Mouse (Mus musculus) intestine, embryonic 15.5 days (tissue): ENCODE measurements at regions not wholly inside any gene's neighbourhood (a gene's known extent, or its start where the extent isn't known, plus 50 kb on each side); places are given as distances from the start of the nearest gene placed in this dataset.
A peak's percentile ranks its signal among the peaks of the same experiment; 100 is the strongest.

Experiments used
- ATAC-seq: fragments of 200-750 bp; cut with Nextera tagmentation; 2 replicates; pipeline ENCODE4 v1.8.0; 2017; ENCODE audit warnings: moderate TSS enrichment, moderate library complexity
- H3K27ac ChIP-seq: fragments of 300-500 bp; sonication (generic); 2 replicates; pipeline ENCODE4 v1.5.1; 2015; ENCODE audit warnings: mild to moderate bottlenecking, inconsistent platforms
- H3K27me3 ChIP-seq: fragments of 300-500 bp; sonication (generic); replicated peaks from 2 replicates; pipeline ENCODE4 v1.6.1; 2015; ENCODE audit warnings: inconsistent platforms
- H3K36me3 ChIP-seq: fragments of 300-500 bp; sonication (generic); 2 replicates; pipeline ENCODE4 v1.6.1; 2015; ENCODE audit warnings: inconsistent platforms
- H3K4me1 ChIP-seq: fragments of 300-500 bp; sonication (generic); replicated peaks from 2 replicates; pipeline ENCODE4 v1.6.1; 2015; ENCODE audit warnings: inconsistent platforms
- H3K4me2 ChIP-seq: fragments of 300-500 bp; sonication (generic); replicated peaks from 2 replicates; pipeline ENCODE4 v1.6.1; 2015; ENCODE audit warnings: mild to moderate bottlenecking, inconsistent platforms
- H3K4me3 ChIP-seq: fragments of 300-500 bp; sonication (generic); replicated peaks from 2 replicates; pipeline ENCODE4 v1.5.1; 2015; ENCODE audit warnings: inconsistent platforms
- H3K9ac ChIP-seq: fragments of 300-500 bp; sonication (generic); 2 replicates; pipeline ENCODE4 v1.6.1; 2015; ENCODE audit warnings: inconsistent platforms
- H3K9me3 ChIP-seq: fragments of 300-500 bp; sonication (generic); 2 replicates; pipeline ENCODE4 v1.6.1; 2016; ENCODE audit warnings: inconsistent platforms
- WGBS: fragments of 180-500 bp; shearing (Covaris S2); methylation state at CpG from one replicate; pipeline ENCODE4 v1.1.7; 2015; 5-methylcytosine and 5-hydroxymethylcytosine counted together

- H3K4me3 ChIP-seq, result no peak overlapping the region
- no peak overlapping the region for H3K4me2 ChIP-seq
- peak; percentile 59; the same call in 1 of the 2 replicates for ATAC-seq
- no peak overlapping the region for H3K27ac ChIP-seq
- no peaks in the 10 kb centered on the region for H3K4me1 ChIP-seq
- H3K9ac ChIP-seq, result no peak overlapping the region
- no peaks in the 10 kb centered on the region for H3K36me3 ChIP-seq
- H3K9me3 ChIP-seq, result no peaks in the 10 kb centered on the region
- no peaks in the 10 kb centered on the region for H3K27me3 ChIP-seq
- WGBS, result 61% methylated on average over 5 of the region's 5 CpGs
These were observed 411.6 kb upstream of the Tbx3 start for GRCm38 (mm10) chr5:119258831-119259230.

- Histone ChIP-seq H3K4me2 (no peak overlapping the region), H3K4me1 (no peaks in the 10 kb centered on the region), H3K4me3 (no peak overlapping the region), H3K9me3 (no peaks in the 10 kb centered on the region), H3K27ac (peak overlapping the region; percentile 36; the same call in 1 of the 2 replicates), H3K9ac (no peak overlapping the region), H3K36me3 (no peaks in the 10 kb centered on the region), H3K27me3 (no peaks in the 10 kb centered on the region)
- ATAC-seq, result no peak
- WGBS, result 67% methylated on average over 20 of the region's 20 CpGs
These were observed 405.1 kb upstream of the Tbx3 start for GRCm38 (mm10) chr5:119265149-119265890.

DNA sequence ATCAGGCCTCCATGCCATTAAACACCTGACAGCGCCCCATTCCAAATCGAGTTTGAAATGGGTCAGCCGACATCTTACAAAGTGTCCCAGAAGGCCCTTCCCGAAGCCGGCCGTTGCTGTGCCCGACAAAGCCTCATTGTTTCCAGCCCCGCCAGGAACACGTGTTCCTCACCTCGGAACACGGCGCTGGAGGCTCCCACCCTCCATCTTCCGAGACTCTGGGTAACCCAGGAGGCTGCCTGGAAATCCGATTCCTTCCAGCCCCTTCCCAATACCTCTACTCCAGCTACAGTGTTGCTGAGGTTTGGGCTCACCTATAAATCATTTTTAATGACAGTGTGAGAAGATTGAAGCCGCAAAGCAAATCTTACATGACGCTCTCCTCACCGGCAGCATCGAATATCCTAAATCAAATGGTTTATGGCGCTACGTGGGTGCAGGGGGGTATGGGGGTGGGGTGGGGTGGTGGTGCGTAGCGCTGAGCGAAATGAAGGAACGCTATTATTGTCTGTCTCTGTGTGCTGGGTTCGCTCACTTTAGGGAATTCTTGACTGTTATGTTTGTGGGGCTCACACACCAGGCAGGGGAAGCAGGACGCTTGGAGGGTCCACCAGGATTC is 399.1 kb upstream of the Tbx3 start:
- Histone ChIP-seq H3K27me3 (no peaks in the 10 kb centered on the region), H3K4me2 (no peak overlapping the region)
- no peak for ATAC-seq

GRCm38 (mm10) chr5:119273203-119273602 is 397.3 kb upstream of the Tbx3 start:
- 74% methylated on average over 7 of the region's 7 CpGs for WGBS
- H3K4me1 ChIP-seq, result no peaks in the 10 kb centered on the region
- no peak overlapping the region for H3K4me3 ChIP-seq
- no peak overlapping the region for H3K9ac ChIP-seq
- ATAC-seq, result no peak
- no peak overlapping the region for H3K4me2 ChIP-seq
- H3K9me3 ChIP-seq, result no peaks in the 10 kb centered on the region
- H3K36me3 ChIP-seq, result no peaks in the 10 kb centered on the region
- H3K27me3 ChIP-seq, result no peaks in the 10 kb centered on the region
- no peak overlapping the region for H3K27ac ChIP-seq

More for the DNA sequence above, 399.1 kb upstream of the Tbx3 start:
- 80% methylated on average over 26 of the region's 26 CpGs for WGBS
- Histone ChIP-seq H3K9me3 (no peaks in the 10 kb centered on the region), H3K4me3 (no peak overlapping the region), H3K4me1 (no peaks in the 10 kb centered on the region), H3K27ac (no peak overlapping the region), H3K9ac (no peak overlapping the region), H3K36me3 (no peaks in the 10 kb centered on the region)

DNA sequence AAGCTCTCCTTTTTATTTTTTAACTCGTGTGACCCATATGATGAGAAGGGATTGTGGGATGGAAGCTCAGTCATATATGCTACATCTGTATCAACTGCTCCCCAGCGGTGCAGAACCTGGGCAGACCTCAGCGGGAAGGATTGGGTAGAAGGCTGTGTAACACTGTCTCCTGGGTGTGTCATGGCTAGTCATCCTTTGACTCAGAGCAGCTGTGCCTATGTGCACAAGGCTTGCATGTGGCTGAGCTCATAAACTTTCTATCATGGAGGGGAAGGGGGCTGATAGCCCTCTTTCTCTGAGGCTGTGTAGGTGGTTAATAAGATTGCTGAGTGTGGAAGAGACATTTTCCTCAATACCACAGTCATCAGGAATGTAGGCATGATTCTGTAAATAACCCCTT is 396.9 kb upstream of the Tbx3 start:
- Histone ChIP-seq H3K4me1 (no peaks in the 10 kb centered on the region), H3K36me3 (no peaks in the 10 kb centered on the region), H3K27ac (no peak overlapping the region), H3K9me3 (no peaks in the 10 kb centered on the region), H3K27me3 (no peaks in the 10 kb centered on the region), H3K4me3 (no peak overlapping the region), H3K9ac (no peak overlapping the region), H3K4me2 (no peak overlapping the region)
- WGBS, result 83% methylated on average over 3 of the region's 3 CpGs
- no peak for ATAC-seq

DNA sequence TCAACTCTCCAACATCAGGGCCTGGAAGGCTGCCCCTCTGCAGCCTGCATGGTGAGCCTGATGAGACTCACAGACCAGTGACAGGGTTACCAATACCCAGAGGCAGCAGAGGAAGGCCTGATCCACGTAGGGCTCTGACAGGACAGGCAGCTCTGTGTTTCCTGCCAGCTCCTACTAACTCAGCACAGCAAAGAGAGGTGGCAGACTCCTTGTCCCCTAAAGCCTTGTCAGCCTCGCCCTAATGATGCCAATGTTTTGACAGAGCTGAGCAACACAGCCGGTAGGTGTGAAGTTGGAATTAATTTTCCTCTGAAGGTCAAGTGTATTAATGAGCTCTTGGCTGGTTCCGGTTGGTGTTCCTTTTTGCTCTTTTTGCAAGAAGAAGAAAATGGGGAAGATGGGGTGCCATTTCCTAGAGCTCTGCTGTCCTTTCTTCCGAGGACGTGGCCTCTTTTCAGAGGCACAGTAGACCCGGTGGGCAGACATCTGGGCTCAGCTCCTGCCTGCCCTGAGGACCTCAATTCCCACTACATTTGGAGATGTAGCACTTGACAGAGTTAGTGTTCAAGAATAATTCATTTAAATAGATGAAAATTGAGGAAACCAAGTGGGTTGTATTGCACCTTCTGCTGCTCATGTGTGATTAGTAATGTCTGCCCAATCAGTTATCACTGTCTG is 395.5 kb upstream of the Tbx3 start:
- 81% methylated on average over 7 of the region's 7 CpGs for WGBS
- no peaks in the 10 kb centered on the region for H3K36me3 ChIP-seq
- no peak overlapping the region for H3K27ac ChIP-seq
- H3K9ac ChIP-seq, result no peak overlapping the region
- H3K4me2 ChIP-seq, result no peak overlapping the region
- ATAC-seq, result no peak
- no peaks in the 10 kb centered on the region for H3K4me1 ChIP-seq
- no peaks in the 10 kb centered on the region for H3K9me3 ChIP-seq
- no peak overlapping the region for H3K4me3 ChIP-seq
- no peaks in the 10 kb centered on the region for H3K27me3 ChIP-seq

DNA sequence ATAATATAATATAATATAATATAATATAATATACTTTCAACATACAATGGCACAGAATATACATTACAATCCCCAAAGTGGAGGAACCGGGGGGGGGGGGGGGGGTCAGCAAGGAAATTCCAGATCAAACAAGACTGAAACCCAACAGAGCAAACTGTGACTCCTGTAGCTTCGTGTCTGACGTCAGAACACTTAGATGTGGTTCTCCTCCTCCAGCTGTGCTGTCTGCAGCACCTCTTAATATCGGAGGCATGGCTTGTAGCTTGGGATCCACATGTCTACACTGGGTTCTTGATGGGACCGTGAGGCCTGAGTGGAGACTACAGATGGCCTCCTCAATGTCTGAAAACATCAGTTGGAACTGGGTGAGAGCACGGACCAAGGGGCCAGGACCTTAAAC is 390.3 kb upstream of the Tbx3 start:
- H3K9me3 ChIP-seq, result 0 out of 2 replicates have a peak, but pooled peaks cover 5% of the 10 kb centered on the region
- no peaks in the 10 kb centered on the region for H3K36me3 ChIP-seq
- H3K4me3 ChIP-seq, result no peak overlapping the region
- no peak overlapping the region for H3K9ac ChIP-seq
- no peaks in the 10 kb centered on the region for H3K27me3 ChIP-seq
- no peak overlapping the region for H3K27ac ChIP-seq
- H3K4me1 ChIP-seq, result no peaks in the 10 kb centered on the region
- H3K4me2 ChIP-seq, result no peak overlapping the region
- ATAC-seq, result no peak
- WGBS, result 81% methylated on average over 6 of the region's 6 CpGs

GRCm38 (mm10) chr5:119289808-119290207 is 380.7 kb upstream of the Tbx3 start:
- Histone ChIP-seq H3K36me3 (no peaks in the 10 kb centered on the region), H3K9me3 (no peaks in the 10 kb centered on the region), H3K27me3 (no peaks in the 10 kb centered on the region), H3K9ac (no peak overlapping the region), H3K27ac (no peak overlapping the region), H3K4me1 (no peaks in the 10 kb centered on the region), H3K4me2 (no peak overlapping the region), H3K4me3 (no peak overlapping the region)
- WGBS, result 12% methylated on average over 5 of the region's 5 CpGs
- ATAC-seq, result peak; percentile 52; the same call in 1 of the 2 replicates

- H3K27me3 ChIP-seq, result no peaks in the 10 kb centered on the region
- H3K4me1 ChIP-seq, result no peaks in the 10 kb centered on the region
- ATAC-seq, result peak; percentile 75
- no peaks in the 10 kb centered on the region for H3K9me3 ChIP-seq
- H3K36me3 ChIP-seq, result no peaks in the 10 kb centered on the region
- H3K9ac ChIP-seq, result no peak overlapping the region
- H3K4me3 ChIP-seq, result no peak overlapping the region
- no peak overlapping the region for H3K27ac ChIP-seq
- no peak overlapping the region for H3K4me2 ChIP-seq
- 48% methylated on average over 9 of the region's 9 CpGs for WGBS
These were observed 378.1 kb upstream of the Tbx3 start for GRCm38 (mm10) chr5:119292323-119292722.

DNA sequence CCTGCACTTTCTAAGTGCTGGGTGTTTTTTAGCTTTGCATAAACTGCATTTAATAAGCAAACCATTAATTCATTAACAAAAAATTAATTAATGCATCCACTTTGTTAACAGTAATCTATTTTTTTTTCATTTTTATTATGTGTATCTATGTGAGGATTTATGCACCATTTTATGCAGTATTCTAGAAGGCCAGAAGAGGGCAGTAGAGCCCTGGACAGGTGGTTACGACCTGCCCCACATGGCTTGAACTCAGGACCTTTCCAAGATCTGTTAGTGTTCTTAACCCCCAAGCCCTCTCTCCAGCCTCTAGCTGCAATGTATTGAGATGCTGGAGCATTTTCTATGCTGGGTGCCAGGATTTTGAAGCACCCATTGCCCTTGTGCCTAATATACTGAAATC is 377.6 kb upstream of the Tbx3 start:
- Histone ChIP-seq H3K36me3 (no peaks in the 10 kb centered on the region), H3K4me2 (no peak overlapping the region), H3K4me1 (no peaks in the 10 kb centered on the region), H3K27ac (no peak overlapping the region), H3K4me3 (no peak overlapping the region), H3K9me3 (no peaks in the 10 kb centered on the region), H3K27me3 (no peaks in the 10 kb centered on the region), H3K9ac (no peak overlapping the region)
- WGBS, result 100% methylated on average over 1 of the region's 1 CpGs
- ATAC-seq, result no peak

DNA sequence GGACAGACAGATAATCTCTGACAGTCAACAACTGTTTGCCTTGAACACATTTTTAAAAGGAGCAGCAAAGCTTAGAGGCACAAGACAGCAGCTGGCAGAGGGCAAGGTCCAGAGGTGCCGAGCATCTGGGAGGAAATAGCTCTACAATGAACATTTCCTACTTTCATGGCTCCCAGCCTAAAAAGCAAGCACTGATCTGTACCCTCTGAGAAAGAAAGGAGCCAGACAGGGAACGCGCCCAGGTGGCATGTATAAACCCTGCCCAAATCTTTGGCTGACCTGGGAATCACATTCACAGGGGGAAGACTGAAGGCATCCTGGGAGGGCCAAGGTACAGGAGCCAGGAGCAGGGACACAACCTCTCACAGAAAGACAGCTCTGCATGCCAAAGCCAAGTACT is 371.2 kb upstream of the Tbx3 start:
- Histone ChIP-seq H3K36me3 (no peaks in the 10 kb centered on the region), H3K27me3 (no peaks in the 10 kb centered on the region), H3K9ac (no peak overlapping the region), H3K4me2 (no peak overlapping the region), H3K9me3 (no peaks in the 10 kb centered on the region), H3K4me3 (no peak overlapping the region), H3K27ac (no peak overlapping the region), H3K4me1 (0 out of 2 replicates have a peak, but pooled peaks cover 8% of the 10 kb centered on the region)
- 70% methylated on average over 3 of the region's 3 CpGs for WGBS
- ATAC-seq, result peak; percentile 34; the same call in 1 of the 2 replicates

DNA sequence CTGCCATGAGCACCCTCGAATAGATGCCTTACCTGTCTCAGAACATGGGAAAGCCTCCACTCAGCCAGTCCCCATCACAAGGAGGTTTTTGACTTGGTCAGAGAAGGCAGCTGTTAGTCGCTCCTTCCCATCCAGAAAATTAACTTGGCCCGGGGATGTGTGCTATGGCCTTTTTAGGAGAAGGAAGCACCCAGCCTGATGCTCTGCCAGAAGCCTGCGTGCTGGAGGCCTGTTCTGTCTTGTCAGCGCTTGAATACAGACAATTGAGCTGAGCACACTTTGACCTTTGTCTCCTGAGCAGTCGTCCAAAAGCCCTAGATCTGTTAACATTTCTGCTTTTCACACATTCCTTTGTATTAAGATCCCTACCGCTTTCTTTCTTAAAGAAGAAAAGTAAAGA is 370.4 kb upstream of the Tbx3 start:
- Histone ChIP-seq H3K9ac (no peak overlapping the region), H3K36me3 (no peaks in the 10 kb centered on the region), H3K4me2 (no peak overlapping the region), H3K9me3 (no peaks in the 10 kb centered on the region), H3K27ac (no peak overlapping the region), H3K4me3 (no peak overlapping the region), H3K4me1 (0 out of 2 replicates have a peak, but pooled peaks cover 8% of the 10 kb centered on the region), H3K27me3 (no peaks in the 10 kb centered on the region)
- WGBS, result 38% methylated on average over 7 of the region's 7 CpGs
- ATAC-seq, result 0 out of 2 replicates have a peak, but pooled peaks have one; percentile 43
